Mouse (Mus musculus) MEL (cell line): Measurements from ENCODE around the gene Ap1g1. TPM values are rescaled to one million over a fixed set of nuclear protein-coding genes. Genes with fewer than 3 reads are reported as not detected.

ENCODE experiments used
- DNase-seq: peaks from one replicate; pipeline ENCODE4 v3.0.0; 2011; ENCODE audit warnings: low read depth, low spot score
- H3K27ac ChIP-seq: 2 replicates; pipeline ENCODE4 v1.5.1; 2012; ENCODE audit warnings: low read depth, mild to moderate bottlenecking, control low read depth, low read length, moderate library complexity; ENCODE audit not compliant: control insufficient read depth
- H3K27me3 ChIP-seq, 2 experiments: fragments of 150-350 bp in 1 of 2; sonication (generic) in 1 of 2; 2 replicates each; pipeline ENCODE4 v1.6.1; 2012; ENCODE audit warnings: low read length in 2 of 2, mild to moderate bottlenecking in 2 of 2, improper control_type of control experiment in 1 of 2, moderate library complexity in 1 of 2; ENCODE audit not compliant: insufficient read depth in 2 of 2, control insufficient read depth in 1 of 2
- H3K36me3 ChIP-seq, 2 experiments: 2 replicates each; pipeline ENCODE4 v1.6.1; 2012 to 2014; ENCODE audit warnings: low read length in 2 of 2, improper control_type of control experiment in 1 of 2, inconsistent platforms in 1 of 2, mild to moderate bottlenecking in 1 of 2; ENCODE audit not compliant: insufficient read depth in 2 of 2, control insufficient read depth in 1 of 2
- H3K4me1 ChIP-seq, 2 experiments: fragments of 150-350 bp in 1 of 2; sonication (generic) in 1 of 2; 2 replicates each; pipeline ENCODE4 v1.6.1; 2012; ENCODE audit warnings: low read length in 2 of 2, improper control_type of control experiment in 1 of 2, mild to moderate bottlenecking in 1 of 2; ENCODE audit not compliant: insufficient read depth in 2 of 2, control insufficient read depth in 1 of 2
- H3K4me3 ChIP-seq, 2 experiments: fragments of 150-350 bp in 1 of 2; sonication (generic) in 1 of 2; 2 replicates each; pipeline ENCODE4 v1.5.1; 2012; ENCODE audit warnings: low read depth in 2 of 2, low read length in 2 of 2, mild to moderate bottlenecking in 2 of 2, moderate library complexity in 2 of 2, control low read depth in 1 of 2, improper control_type of control experiment in 1 of 2; ENCODE audit not compliant: control insufficient read depth in 1 of 2, insufficient read depth in 1 of 2
- H3K79me2 ChIP-seq: 2 replicates; pipeline ENCODE4 v1.6.1; 2012; ENCODE audit warnings: mild to moderate bottlenecking, low read length, moderate library complexity; ENCODE audit not compliant: control insufficient read depth, poor library complexity, insufficient read depth
- H3K9ac ChIP-seq: 2 replicates; pipeline ENCODE4 v1.6.1; 2012; ENCODE audit warnings: low read depth, mild to moderate bottlenecking, control low read depth, low read length, moderate library complexity; ENCODE audit not compliant: control insufficient read depth, poor library complexity, severe bottlenecking
- H3K9me3 ChIP-seq: fragments of 150-350 bp; sonication (generic); replicated peaks from 2 replicates; pipeline ENCODE4 v1.6.1; 2012; ENCODE audit warnings: mild to moderate bottlenecking, low read length, improper control_type of control experiment, moderate library complexity; ENCODE audit not compliant: insufficient read depth
- CHD1 ChIP-seq: IDR thresholded peaks from 2 replicates; pipeline ENCODE4 v1.6.1; 2012; ENCODE audit warnings: low read depth, mild to moderate bottlenecking, inconsistent platforms, low read length, improper control_type of control experiment
- CHD2 ChIP-seq: IDR thresholded peaks from 2 replicates; pipeline ENCODE4 v1.6.1; 2011; ENCODE audit warnings: low read length, improper control_type of control experiment
- CTCF ChIP-seq, 3 experiments: IDR thresholded peaks in 2 of 3; conservative IDR thresholded peaks in 1 of 3; 2 replicates each; pipeline ENCODE4 v1.5.1; 2011 to 2012; ENCODE audit warnings: low read length in 3 of 3, low read depth in 2 of 3, mild to moderate bottlenecking in 2 of 3, improper control_type of control experiment in 1 of 3, inconsistent platforms in 1 of 3, mixed read lengths in 1 of 3, moderate library complexity in 1 of 3; ENCODE audit not compliant: control insufficient read depth in 1 of 3, insufficient read depth in 1 of 3, poor library complexity in 1 of 3, severe bottlenecking in 1 of 3
- E2F4 ChIP-seq: IDR thresholded peaks from 2 replicates; pipeline ENCODE4 v1.6.1; 2011; ENCODE audit warnings: low read depth, low read length, improper control_type of control experiment, borderline replicate concordance
- ELF1 ChIP-seq: IDR thresholded peaks from 2 replicates; pipeline ENCODE4 v1.6.1; 2014; ENCODE audit warnings: low read depth, mild to moderate bottlenecking, inconsistent platforms, low read length, improper control_type of control experiment, moderate library complexity
- EP300 ChIP-seq, 2 experiments: IDR thresholded peaks; 2 replicates each; pipeline ENCODE4 v1.6.1; 2011; ENCODE audit warnings: improper control_type of control experiment in 2 of 2, low read length in 2 of 2, low read depth in 1 of 2, mild to moderate bottlenecking in 1 of 2
- ETS1 ChIP-seq: IDR thresholded peaks from 2 replicates; pipeline ENCODE4 v1.6.1; 2012; ENCODE audit warnings: low read depth, mild to moderate bottlenecking, inconsistent platforms, low read length, improper control_type of control experiment, moderate library complexity
- GABPA ChIP-seq: IDR thresholded peaks from 2 replicates; pipeline ENCODE4 v1.6.1; 2012; ENCODE audit warnings: low read depth, mild to moderate bottlenecking, inconsistent platforms, low read length, improper control_type of control experiment, moderate library complexity
- GATA1 ChIP-seq: IDR thresholded peaks from 2 replicates; pipeline ENCODE4 v1.6.1; 2011; ENCODE audit warnings: low read depth, low read length, improper control_type of control experiment
- HCFC1 ChIP-seq: IDR thresholded peaks from 2 replicates; pipeline ENCODE4 v1.6.1; 2012; ENCODE audit warnings: low read depth, mild to moderate bottlenecking, inconsistent platforms, low read length, improper control_type of control experiment, moderate library complexity
- JUND ChIP-seq: IDR thresholded peaks from 2 replicates; pipeline ENCODE4 v1.6.1; 2011; ENCODE audit warnings: low read depth, mild to moderate bottlenecking, improper control_type of control experiment, low read length
- MAFK ChIP-seq: IDR thresholded peaks from 2 replicates; pipeline ENCODE4 v1.6.1; 2011; ENCODE audit warnings: low read depth, mild to moderate bottlenecking, low read length, improper control_type of control experiment, borderline replicate concordance
- MAX ChIP-seq: IDR thresholded peaks from 2 replicates; pipeline ENCODE4 v1.6.1; 2011; ENCODE audit warnings: low read length, improper control_type of control experiment
- MAZ ChIP-seq: IDR thresholded peaks from 2 replicates; pipeline ENCODE4 v1.6.1; 2012; ENCODE audit warnings: low read depth, mild to moderate bottlenecking, inconsistent platforms, low read length, improper control_type of control experiment
- MEF2A ChIP-seq: IDR thresholded peaks from 2 replicates; pipeline ENCODE4 v1.6.1; 2014; ENCODE audit warnings: low read depth, mild to moderate bottlenecking, inconsistent platforms, low read length, improper control_type of control experiment; ENCODE audit not compliant: poor library complexity, insufficient replicate concordance, severe bottlenecking; ENCODE audit errors: extremely low read depth
- MYB ChIP-seq: IDR thresholded peaks from 2 replicates; pipeline ENCODE4 v1.6.1; 2011; ENCODE audit warnings: mild to moderate bottlenecking, low read depth, low read length, improper control_type of control experiment
- MYC ChIP-seq: IDR thresholded peaks from 2 replicates; pipeline ENCODE4 v1.6.1; 2011; ENCODE audit warnings: low read depth, mild to moderate bottlenecking, low read length, improper control_type of control experiment, moderate library complexity
- NRF1 ChIP-seq: IDR thresholded peaks from 2 replicates; pipeline ENCODE4 v1.6.1; 2014; ENCODE audit warnings: low read depth, mild to moderate bottlenecking, inconsistent platforms, low read length, improper control_type of control experiment, moderate library complexity; ENCODE audit not compliant: poor library complexity, insufficient read depth, severe bottlenecking
- POLR2A ChIP-seq, 2 experiments: IDR thresholded peaks; 2 replicates each; pipeline ENCODE4 v1.6.1; 2011 to 2012; ENCODE audit warnings: low read length in 2 of 2, mild to moderate bottlenecking in 2 of 2, control low read depth in 1 of 2, improper control_type of control experiment in 1 of 2, low read depth in 1 of 2, moderate library complexity in 1 of 2; ENCODE audit not compliant: control insufficient read depth in 1 of 2, insufficient read depth in 1 of 2, poor library complexity in 1 of 2
- POLR2AphosphoS2 ChIP-seq: IDR thresholded peaks from 2 replicates; pipeline ENCODE4 v1.6.1; 2011; ENCODE audit warnings: low read length, improper control_type of control experiment
- POLR2AphosphoS5 ChIP-seq: IDR thresholded peaks from 2 replicates; pipeline ENCODE4 v1.6.1; 2012; ENCODE audit warnings: low read depth, borderline replicate concordance, mild to moderate bottlenecking, inconsistent platforms, low read length, moderate library complexity, mixed read lengths
- RAD21 ChIP-seq: IDR thresholded peaks from 2 replicates; pipeline ENCODE4 v1.6.1; 2011; ENCODE audit warnings: mild to moderate bottlenecking, low read depth, low read length, improper control_type of control experiment
- RCOR1 ChIP-seq: IDR thresholded peaks from 2 replicates; pipeline ENCODE4 v1.6.1; 2012; ENCODE audit warnings: low read depth, mild to moderate bottlenecking, inconsistent platforms, low read length, improper control_type of control experiment
- SIN3A ChIP-seq: IDR thresholded peaks from 2 replicates; pipeline ENCODE4 v1.6.1; 2012; ENCODE audit warnings: low read length, improper control_type of control experiment, inconsistent platforms
- SMC3 ChIP-seq: IDR thresholded peaks from 2 replicates; pipeline ENCODE4 v1.6.1; 2011; ENCODE audit warnings: low read depth, low read length, improper control_type of control experiment
- TAL1 ChIP-seq: IDR thresholded peaks from 2 replicates; pipeline ENCODE4 v1.6.1; 2012; ENCODE audit warnings: mild to moderate bottlenecking, inconsistent platforms, low read length, moderate library complexity, mixed read lengths
- TBP ChIP-seq: IDR thresholded peaks from 2 replicates; pipeline ENCODE4 v1.8.0; 2011; ENCODE audit warnings: low read depth, low read length, improper control_type of control experiment
- TCF12 ChIP-seq: IDR thresholded peaks from 2 replicates; pipeline ENCODE4 v1.6.1; 2014; ENCODE audit warnings: low read depth, mild to moderate bottlenecking, inconsistent platforms, low read length, improper control_type of control experiment, moderate library complexity
- UBTF ChIP-seq: IDR thresholded peaks from 2 replicates; pipeline ENCODE4 v1.6.1; 2012; ENCODE audit warnings: low read depth, mild to moderate bottlenecking, inconsistent platforms, low read length, improper control_type of control experiment, moderate library complexity, borderline replicate concordance; ENCODE audit not compliant: insufficient read depth
- ZKSCAN1 ChIP-seq: IDR thresholded peaks from 2 replicates; pipeline ENCODE4 v1.6.1; 2012; ENCODE audit warnings: low read depth, mild to moderate bottlenecking, inconsistent platforms, low read length, improper control_type of control experiment, moderate library complexity
- ZMIZ1 ChIP-seq: IDR thresholded peaks from 2 replicates; pipeline ENCODE4 v1.6.1; 2012; ENCODE audit warnings: low read depth, mild to moderate bottlenecking, inconsistent platforms, low read length, improper control_type of control experiment, moderate library complexity
- ZNF384 ChIP-seq: IDR thresholded peaks from 2 replicates; pipeline ENCODE4 v1.6.1; 2012; ENCODE audit warnings: low read depth, mild to moderate bottlenecking, inconsistent platforms, low read length, improper control_type of control experiment
- polyA plus RNA-seq, 2 experiments: library from polyadenylated mRNA; stranded (reverse) in 1 of 2; unstranded in 1 of 2; fragments of >175 nt in 1 of 2; fragments of >200 nt in 1 of 2; gene quantifications; 2 replicates each; pipeline versions ENCODE4 v1.2.1 to v1.2.4; 2012; ENCODE audit warnings: low replicate concordance in 2 of 2, low read depth in 1 of 2; ENCODE audit not compliant: insufficient read length in 2 of 2, insufficient read depth in 1 of 2, missing spikeins in 1 of 2
- total RNA-seq: library from RNA; depleted of rRNA; stranded (reverse); fragments of 300-350 nt; gene quantifications from 2 replicates; pipeline ENCODE4 v1.2.3, GENCODE M21; 2012

Gene Ap1g1
- total and polyA plus RNA-seq, 3 experiments = 34.6 to 456 (median 46.6) TPM

- Histone ChIP-seq H3K9ac (no peak overlapping the region), H3K9me3 (no peaks in the 10 kb centered on the region), H3K27ac (no peak overlapping the region), H3K79me2 (no peaks in the 10 kb centered on the region), H3K4me1 (peaks cover 16% of the 10 kb centered on the region in 2 experiments), H3K27me3 (no peaks in the 10 kb centered on the region), H3K4me3 (no peak overlapping the region), H3K36me3 (peaks cover 17 to 30% of the 10 kb centered on the region in 2 experiments)
- no peak for DNase-seq
- TF ChIP-seq ETS1 = 0 out of 2 replicates have a peak, but pooled peaks have one; percentile 9
- TF ChIP-seq TAL1 = no peak
Observed at GRCm38 (mm10) chr8:109863398-109863797, 85.0 kb downstream of the Ap1g1 start.

GRCm38 (mm10) chr8:109864798-109865197, 86.4 kb downstream of the Ap1g1 start:
- H3K9ac ChIP-seq = no peak overlapping the region
- H3K4me1 ChIP-seq = peaks cover 16% of the 10 kb centered on the region in 2 experiments
- H3K79me2 ChIP-seq = peaks cover 4% of the 10 kb centered on the region; the same call in 1 of the 2 replicates
- peak overlapping the region; percentile 7; the same call in 1 of the 2 replicates for H3K27ac ChIP-seq
- peak; percentile 64 for DNase-seq
- H3K4me3 ChIP-seq = no peak overlapping the region
- H3K9me3 ChIP-seq = no peaks in the 10 kb centered on the region
- H3K36me3 ChIP-seq = peaks cover 9 to 33% of the 10 kb centered on the region in 2 experiments
- H3K27me3 ChIP-seq = no peaks in the 10 kb centered on the region
- TF ChIP-seq GABPA = no peak
- no peak for TF ChIP-seq UBTF
- 0 out of 2 replicates have a peak, but pooled peaks have one; percentile 23 for TF ChIP-seq HCFC1
- no peak; the same call in 1 of the 2 replicates for TF ChIP-seq MAFK
- TF ChIP-seq ZNF384 = peak; percentile 37; the same call in 1 of the 2 replicates
- TF ChIP-seq ELF1 = no peak
- no peak for TF ChIP-seq TBP
- no peak for TF ChIP-seq CTCF (IDR thresholded peaks at IDR 0.05 in 2 of 3, conservative IDR thresholded peaks at IDR 0.05 in 1 of 3; ENCODE audit: control insufficient read depth in 1 of 3, insufficient read depth in 1 of 3, low read depth in 2 of 3, low read length in 3 of 3, poor library complexity in 1 of 3, severe bottlenecking in 1 of 3)
- no peak for TF ChIP-seq MYC
- no peak for TF ChIP-seq ZKSCAN1
- TF ChIP-seq ZMIZ1 = no peak
- peak; percentile 96 for TF ChIP-seq TCF12
- peak; percentile 84 for TF ChIP-seq RCOR1
- TF ChIP-seq JUND = no peak
- no peak for TF ChIP-seq SMC3
- TF ChIP-seq MAX = no peak
- TF ChIP-seq POLR2AphosphoS5 = no peak
- no peak for TF ChIP-seq MAZ
- peak; percentile 34; the same call in 1 of the 2 replicates for TF ChIP-seq MYB
- TF ChIP-seq GATA1 = peak; percentile 91
- TF ChIP-seq RAD21 = no peak
- no peak for TF ChIP-seq POLR2A (IDR thresholded peaks at IDR 0.05; ENCODE audit: control insufficient read depth in 1 of 2, insufficient read depth in 1 of 2, low read depth in 1 of 2, low read length in 2 of 2, poor library complexity in 1 of 2)
- no peak for TF ChIP-seq E2F4
- peak; percentile 80 for TF ChIP-seq SIN3A
- no peak for TF ChIP-seq NRF1
- TF ChIP-seq ETS1 = peak; percentile 85
- peak; percentile 22; the same call in 1 of the 2 replicates for TF ChIP-seq CHD2
- peak; percentile 85 for TF ChIP-seq TAL1
- TF ChIP-seq EP300 (IDR thresholded peaks at IDR 0.05; ENCODE audit: low read depth in 1 of 2, low read length in 2 of 2) = peak; percentile 92
- TF ChIP-seq POLR2AphosphoS2 = peak; percentile 18; the same call in 1 of the 2 replicates
- no peak for TF ChIP-seq CHD1
- TF ChIP-seq MEF2A = peak; percentile 67; the same call in 1 of the 2 replicates
